Mouse (Mus musculus): Measurements from ENCODE around the gene Zfp865. TPM values are rescaled to one million over a fixed set of nuclear protein-coding genes. Genes with fewer than 3 reads are reported as not detected.
"Not testable (repeated sequence)": the region's sequence is repeated elsewhere in the genome, so short reads cannot be mapped to it uniquely, and the experiment has no call there.

The Zfp865 gene
- 10 to 100 TPM; 23.7 to 29.7 TPM for total RNA-seq (2021)
- 67.1 and 70.1 TPM in 2 replicates for polyA plus RNA-seq (2012; rRNA removed)
- long read RNA-seq, partial matches to known transcripts: 0 of 5 reads
- long read RNA-seq, other reads (novel, unspliced or antisense): 0 of 5 reads

DNA sequence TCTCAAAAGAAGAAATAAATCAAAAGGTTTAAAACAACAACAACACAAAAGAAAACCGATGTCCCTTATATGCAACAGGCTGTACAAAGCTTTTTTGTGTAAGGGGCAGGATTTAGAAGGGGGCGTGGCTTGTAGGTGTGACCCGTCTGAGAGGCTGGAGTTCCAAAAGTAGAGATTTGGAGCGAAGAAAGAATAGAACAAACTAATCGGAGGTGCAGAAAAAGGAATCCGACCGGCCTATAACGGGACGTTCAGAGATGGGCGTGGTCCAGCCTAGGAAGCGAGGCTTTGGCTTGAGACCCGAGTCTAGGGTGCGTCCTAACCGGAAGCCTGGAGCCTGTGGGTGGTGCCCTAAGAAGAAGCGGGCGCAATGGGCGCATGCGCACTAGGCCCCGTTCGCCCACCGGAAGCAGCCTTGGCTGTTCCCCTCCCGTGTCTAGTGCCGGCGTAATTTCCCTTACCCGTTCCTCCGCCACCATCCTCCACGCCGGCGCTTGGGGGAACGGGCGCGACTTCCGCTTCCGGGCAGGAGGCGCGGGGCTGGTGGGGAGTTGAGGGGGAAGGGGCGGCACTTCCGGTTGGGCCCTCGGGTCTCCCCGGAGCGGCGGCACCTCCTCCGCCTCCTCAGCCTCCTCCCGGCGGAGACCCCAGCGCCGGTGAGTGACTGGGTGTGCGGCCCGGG is at the start of gene Zfp865, which contains the start of gene Ccdc106:
Gene Zfp865, plus strand, starts transcription at position 377 of the 682 bp plus-strand sequence.
Gene Ccdc106, plus strand, starts transcription at position 554 of the 682 bp plus-strand sequence.
- peak; percentile 100 for DNase-seq

DNA sequence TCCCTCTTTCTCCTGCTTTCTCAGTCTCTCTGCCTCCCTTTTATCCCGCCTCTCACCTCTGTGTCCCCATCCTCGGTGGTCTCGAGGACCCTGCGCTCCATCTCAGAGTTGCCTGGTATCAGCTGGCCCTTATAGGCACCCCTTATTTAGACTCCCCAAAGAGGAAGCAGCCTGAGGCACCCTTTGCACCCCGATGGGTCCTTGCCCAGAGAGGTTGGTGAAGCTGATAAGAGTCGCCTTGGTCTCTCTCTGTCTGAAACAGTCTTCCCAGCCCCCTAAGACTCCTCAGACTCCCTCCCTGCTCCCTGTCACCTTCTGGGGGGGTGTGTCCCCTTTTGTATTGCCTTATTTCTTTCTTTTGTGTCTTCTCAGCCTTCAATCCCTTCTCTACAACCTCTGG is 49.1 kb upstream of the Zfp865 start, which contains the start of gene Sbk3:
Gene Sbk3, minus strand, starts transcription at position 101 of the 400 bp plus-strand sequence.
- DNase-seq: no peak

DNA sequence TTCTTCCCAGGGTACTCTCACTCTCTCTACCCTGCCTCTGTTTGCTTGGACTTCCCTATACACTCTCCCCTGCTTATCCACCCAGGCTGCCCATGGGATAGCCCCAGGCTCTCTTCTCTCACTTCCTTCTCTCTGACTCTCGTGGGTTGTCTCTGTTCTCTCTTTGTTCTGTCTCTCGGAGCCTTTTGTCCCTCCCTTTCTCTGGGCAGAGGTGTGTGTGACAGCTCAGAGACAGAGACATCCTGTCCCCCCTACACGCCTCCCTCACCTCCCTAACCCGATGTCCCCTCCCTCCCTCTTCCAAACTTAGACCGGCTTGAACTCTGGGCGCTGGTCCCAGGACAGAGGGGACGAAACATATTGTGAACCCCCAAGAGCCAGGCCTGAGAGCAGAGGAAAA is 48.5 kb upstream of the Zfp865 start:
- DNase-seq: no peak

DNA sequence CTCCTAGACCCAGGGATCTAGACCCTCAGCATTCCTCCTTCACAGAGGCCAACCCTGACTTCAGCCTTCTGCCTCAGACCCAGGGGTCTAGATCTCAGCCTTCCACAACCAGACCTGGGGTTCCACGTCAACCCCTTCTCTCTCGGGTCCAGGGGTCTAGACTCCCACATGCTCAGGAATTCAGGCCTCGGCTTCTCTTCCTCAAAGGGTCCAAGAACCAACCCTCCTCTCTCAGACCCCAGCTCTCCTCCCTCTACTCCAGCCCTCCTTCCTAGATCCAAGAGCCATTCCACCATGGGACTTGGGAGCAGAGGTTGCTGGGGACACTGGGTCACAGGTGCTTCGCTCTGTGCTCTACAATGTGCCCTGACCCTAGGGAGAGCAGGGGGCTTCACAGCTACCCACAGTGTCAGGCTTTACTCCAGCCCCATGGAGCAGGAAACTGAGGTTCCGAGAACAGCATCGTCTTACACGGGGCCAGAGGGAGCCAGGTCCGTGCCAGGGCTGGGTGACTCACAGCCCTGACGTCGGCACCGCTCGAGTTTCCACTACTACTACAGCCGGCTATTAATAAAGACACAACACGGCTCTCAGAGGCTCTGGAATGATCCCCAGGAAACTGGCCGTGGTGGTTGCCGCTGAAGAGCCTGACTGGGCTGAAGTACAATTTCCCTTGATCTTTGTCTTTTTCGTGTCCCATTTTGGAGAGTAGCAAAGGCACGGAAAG is 47.7 kb upstream of the Zfp865 start:
- peak; percentile 88 for DNase-seq

DNA sequence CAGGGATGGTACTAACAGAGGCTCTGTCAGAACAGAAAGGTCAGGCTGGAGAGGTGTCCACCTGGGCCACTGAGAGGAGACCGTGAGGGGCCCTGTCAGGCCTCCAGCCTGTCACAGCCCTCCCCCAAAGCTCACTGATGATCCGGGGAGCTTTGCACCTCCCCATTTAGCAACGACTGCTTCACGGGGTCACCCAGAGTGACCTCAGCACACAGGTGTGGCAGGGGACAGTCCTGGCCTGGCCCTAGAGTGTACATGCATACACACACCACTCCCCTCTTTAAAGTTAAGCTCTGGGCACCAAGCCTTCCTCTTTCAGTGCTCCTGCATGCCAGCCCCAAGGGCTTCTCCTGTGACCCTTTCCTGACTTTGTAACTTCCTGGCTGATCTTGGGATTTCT is 44.7 kb upstream of the Zfp865 start:
- no peak for DNase-seq

DNA sequence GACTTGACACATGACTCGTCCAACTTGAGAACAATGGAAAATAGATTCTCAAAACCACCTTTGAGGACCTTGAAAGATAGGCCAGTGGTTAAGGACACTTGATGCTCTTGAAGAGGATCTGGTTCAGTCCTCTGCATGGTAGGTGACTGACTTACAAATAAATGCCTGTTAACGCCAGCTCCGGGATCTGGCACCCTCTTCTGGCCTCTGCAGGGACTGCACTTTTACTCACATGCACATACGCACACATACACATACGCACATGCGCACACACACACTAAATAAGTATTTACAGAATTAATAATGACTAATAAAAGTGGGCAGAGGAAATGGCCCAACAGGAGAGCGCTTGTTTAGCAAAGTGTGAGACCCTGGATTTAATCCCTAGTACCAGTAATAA is 43.3 kb upstream of the Zfp865 start:
- DNase-seq: no peak

DNA sequence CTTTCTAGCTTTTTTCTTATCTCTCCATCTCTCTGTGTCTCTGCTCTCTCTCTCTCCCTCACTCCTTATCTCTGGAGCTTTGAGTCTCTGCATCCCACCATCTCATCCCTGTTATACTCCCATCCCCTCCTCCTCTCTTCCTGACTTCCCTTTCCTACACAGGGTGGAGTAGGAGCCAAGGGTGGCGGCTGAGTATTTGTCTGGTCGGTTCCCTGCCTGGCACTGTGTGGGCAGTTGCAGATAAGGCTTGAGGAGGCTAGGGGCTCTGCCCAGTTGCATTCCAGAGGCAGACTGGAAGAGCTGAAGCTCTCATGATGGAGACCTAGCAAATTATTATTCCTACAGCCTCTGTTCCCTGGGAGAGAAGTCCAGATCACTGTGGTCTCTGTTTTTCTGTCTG is 31.9 kb upstream of the Zfp865 start:
- DNase-seq: no peak

DNA sequence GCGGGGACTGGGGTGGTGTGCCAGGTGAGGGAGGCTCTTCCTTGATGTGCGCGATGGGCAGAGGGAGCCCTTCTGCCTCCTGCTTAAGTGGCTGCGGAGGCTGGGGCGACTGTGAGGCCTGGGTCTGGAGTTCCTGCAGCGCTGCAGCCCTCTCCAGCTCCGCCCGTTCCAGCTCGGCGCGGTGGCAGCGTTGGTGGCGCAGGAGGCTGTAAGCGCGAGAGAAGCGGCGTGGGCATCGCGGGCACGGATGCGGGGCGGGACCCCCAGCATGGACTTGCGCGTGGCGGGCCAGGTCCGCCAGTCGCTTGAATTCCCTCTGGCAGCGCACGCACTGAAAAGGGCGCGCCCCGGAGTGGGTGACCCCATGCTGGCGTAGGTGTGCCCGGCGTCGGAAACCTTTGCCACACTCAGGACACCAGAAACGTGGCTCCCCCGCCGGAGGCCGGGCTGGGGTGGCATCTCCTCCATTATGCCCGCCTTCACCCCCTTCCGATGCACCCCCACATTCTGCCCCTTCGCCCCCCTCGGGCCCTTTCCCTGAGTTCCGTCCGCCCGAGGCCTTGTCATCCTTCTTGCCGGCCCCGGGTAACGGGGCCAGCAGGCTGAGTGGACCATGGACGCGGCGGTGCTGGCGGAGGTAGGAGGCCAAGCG is 26.7 kb upstream of the Zfp865 start:
- no peak for DNase-seq

DNA sequence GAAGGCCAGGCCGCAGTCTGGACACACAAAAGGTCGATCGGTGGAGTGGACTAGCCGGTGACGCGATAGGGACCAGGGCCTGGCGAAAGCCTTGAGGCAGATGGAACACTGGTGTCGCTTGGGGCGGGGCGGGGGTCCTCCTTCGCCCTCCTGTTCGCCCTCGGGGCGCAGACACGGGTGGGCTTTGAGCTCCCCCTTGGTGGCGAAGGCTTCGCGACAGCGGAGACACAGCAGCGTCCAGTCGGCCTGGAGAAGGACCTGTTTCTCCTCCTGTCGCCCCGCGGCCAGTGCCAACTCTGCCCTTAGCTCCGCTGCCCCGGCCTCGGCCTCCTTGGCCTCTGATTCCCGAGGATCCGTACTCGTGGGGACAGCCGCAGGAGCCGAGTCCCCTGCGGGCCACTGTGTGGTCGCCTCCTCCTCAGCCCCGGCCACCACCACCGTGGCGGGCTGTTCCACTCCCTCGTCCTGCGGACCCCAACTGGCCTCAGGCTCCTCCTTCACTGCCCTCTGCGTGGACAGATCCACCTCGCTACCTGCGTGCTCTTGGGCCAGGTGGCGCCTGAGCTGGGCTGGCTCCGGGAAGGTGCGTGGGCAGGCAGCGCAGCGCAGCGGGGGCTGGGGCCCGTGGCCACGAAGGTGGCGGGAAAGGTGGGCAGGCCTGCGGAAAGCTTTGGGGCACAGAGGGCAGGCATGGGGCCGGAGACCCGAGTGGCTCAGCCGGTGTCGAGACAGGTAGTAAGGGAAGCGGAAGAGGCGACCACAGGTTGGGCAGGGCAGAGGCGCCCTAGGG is 26.0 kb upstream of the Zfp865 start:
- no peak for DNase-seq

DNA sequence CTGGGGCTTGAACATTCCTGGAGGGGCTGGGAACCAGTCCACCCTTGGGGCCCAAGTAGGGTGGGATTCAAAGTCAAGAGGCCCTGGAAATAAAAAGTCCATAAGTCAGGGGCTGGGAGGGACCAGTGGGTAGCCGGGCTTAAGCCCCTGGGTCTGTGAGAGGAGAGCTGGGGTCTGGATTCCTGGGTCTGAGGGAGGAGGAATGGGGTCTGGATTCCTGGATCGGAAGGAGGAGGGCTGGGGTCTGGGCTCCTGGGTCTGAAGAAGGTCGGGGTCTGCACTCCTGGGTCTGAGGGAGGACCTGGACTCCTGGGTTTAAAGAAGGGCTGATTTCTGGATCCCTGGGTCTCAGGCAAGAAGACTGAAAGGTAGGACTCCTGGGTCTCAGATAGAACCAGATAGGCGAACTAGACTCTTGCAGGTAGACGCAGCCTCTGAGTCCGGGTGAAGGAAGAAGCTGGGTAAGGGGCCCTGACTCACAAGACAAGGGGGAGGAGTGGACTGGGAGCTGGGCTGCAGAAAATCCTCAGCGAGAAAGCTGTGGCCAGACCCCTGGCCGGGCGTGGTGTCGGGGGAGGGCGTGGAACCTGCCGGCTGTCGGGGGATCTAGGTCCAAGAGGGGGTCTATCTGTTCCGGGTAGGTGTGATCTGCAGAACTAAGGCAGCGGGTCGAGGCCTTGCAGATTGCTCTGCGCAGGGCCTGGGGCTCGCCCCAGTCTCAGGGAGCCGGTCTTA is 24.7 kb upstream of the Zfp865 start:
- no peak for DNase-seq

DNA sequence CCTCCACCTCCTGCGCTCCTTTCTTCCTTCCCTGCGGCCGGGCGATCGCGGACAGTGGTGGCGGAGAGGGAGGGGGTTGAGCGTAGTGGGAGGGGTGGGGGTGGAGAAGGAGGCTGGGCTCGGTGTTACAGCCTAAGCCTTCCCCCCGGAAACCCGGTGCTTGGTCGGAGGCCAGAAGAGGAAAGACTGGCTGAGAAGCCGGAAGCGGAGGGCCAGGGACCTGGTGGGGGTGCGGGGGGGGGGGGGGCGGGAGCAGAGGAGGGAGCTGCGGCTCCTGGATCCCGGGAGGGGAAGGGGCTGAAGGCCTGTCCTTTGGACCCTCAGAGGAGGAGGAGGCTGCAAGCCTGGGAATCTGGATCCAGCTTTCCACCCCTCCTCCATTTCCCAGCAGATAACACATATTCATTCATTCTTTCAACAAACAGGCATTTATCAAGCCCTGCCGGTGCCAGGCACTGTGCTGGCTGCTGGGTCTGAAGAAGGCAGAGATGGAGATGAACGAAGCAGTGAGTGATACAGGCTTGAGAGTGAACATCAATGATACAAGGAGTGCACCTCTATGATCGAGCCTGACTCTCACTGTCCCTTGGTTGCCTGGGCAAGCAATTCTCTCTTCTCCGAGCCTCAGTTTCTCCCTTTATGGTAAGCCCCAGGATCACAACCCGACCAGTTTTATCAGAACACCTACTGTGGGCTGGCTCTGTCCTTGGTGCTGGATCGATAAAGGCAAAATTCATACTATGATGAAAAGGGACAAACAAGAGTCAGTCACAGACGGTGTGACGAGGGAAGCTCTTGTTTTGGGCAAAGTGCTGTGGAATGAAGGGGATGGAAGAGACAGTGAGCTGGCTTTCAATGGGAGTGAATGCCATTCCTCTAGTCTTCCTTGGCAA is 23.9 kb upstream of the Zfp865 start, which contains the start of gene Zfp579:
Gene Zfp579, minus strand, starts transcription at position 156 of the 893 bp plus-strand sequence.
- DNase-seq: peak; percentile 96

DNA sequence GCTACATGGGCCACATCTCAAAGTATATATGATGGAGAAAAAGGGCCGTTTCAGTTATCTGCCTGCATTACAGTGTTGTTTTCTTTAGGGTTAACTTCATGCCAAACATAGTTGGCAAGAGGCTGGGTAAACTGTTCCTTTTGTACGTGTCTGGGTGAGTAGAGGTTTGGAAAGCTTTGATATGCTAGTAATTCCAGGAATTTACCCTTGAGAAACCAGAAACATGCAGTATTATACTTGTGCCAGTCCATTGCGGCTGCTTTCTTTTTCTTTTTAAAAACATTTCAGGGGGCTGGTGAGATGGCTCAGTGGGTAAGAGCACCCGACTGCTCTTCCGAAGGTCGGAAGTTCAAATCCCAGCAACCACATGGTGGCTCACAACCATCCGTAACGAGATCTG is 23.2 kb upstream of the Zfp865 start:
- no peak for DNase-seq

DNA sequence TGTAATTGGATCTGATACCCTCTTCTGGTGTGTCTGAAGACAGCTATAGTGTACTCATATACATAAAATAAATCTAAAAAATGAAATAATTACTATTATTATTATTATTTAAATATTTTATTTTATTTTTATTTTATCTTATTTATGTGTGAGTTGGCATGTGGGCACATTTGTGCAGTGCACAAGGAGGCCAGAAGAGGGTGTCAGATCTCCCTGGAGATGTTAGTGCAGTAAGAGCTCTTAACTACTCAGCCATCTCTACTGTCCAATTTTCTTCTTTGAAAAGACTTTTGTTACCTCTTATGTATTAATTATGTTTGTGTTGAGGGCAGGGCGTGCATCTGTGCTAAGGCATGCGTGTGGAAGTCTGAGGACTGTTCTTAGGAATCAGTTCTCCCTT is 20.3 kb upstream of the Zfp865 start:
- no peak for DNase-seq

DNA sequence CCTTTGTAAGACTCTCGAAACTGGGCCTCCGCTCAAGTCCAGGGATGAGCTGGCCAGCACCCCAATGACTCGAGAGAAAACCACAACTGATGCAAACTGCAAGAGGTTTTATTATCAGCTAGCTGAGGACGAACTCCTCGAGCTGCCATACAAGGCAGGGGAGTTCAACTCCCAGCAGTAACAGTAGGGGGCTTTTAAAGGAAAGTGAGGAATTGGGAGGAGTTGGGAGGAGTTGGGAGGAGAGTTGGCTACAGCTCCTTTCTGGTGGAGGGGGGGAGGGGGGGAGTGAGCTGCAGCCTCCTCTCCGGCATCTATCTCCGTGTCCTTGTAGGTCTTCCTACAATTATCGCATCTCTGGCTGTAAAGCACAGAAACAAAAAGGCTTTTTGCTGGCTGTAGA is 17.3 kb upstream of the Zfp865 start:
- not testable (repeated sequence) for DNase-seq

DNA sequence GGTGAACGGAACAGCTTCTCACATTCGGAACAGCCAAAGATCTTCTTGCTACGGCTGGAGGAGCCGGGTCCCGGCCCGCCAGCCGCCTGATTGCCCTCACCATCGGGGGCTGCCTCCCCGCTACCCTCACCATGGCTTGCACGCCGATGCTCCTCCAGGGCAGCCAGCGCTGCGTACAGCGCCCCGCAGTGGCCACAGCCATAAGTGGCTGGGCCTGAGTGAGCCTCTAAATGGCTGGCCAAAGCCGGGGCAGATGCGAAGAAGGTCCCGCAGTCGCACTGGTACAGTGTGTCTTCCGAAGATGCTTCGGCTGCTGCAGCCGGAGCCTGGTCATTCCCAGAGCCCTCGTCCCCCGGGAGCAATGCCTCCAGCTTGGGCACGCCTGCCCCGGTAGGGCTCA is 11.9 kb upstream of the Zfp865 start:
- no peak for DNase-seq

DNA sequence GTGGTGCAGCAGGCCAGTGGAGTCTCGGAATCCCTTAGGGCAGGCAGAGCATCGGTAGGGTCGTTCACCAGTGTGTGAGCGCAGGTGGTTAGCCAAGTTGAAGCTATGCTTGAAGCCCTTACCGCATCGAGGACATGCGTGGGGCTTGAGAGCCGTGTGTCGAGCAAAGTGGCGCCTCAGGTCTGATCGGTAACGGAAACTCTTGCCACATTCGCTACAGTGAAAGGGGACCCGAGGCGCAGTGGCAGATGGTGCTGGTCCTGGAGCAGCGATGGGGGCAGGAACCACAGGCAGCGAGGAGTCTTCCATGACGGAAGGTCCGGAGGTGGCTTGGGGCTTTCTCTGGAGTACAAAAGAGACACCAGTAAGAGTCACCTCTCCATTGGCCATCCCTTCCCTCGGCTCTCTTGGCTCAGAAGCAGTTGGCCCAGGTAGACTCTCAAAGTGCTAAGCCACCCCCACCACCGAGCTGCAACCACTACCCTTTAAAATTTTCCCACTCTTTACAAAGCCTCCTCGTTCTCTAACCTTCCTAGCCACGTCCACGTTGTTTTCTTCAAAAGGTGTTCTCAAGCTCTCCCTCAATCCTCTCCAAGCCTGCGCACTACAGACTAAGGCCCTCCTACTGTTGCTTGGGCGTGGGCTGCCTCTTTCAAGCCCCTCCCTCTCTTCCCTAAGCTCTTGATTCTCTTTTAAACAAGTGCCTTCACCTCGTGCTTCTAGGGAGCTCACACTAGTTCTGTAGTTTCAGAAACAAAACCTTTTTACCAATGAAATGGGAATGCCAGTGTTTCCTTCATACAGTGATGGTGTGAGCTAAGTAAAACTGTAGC is 7.3 kb upstream of the Zfp865 start:
- DNase-seq: no peak

DNA sequence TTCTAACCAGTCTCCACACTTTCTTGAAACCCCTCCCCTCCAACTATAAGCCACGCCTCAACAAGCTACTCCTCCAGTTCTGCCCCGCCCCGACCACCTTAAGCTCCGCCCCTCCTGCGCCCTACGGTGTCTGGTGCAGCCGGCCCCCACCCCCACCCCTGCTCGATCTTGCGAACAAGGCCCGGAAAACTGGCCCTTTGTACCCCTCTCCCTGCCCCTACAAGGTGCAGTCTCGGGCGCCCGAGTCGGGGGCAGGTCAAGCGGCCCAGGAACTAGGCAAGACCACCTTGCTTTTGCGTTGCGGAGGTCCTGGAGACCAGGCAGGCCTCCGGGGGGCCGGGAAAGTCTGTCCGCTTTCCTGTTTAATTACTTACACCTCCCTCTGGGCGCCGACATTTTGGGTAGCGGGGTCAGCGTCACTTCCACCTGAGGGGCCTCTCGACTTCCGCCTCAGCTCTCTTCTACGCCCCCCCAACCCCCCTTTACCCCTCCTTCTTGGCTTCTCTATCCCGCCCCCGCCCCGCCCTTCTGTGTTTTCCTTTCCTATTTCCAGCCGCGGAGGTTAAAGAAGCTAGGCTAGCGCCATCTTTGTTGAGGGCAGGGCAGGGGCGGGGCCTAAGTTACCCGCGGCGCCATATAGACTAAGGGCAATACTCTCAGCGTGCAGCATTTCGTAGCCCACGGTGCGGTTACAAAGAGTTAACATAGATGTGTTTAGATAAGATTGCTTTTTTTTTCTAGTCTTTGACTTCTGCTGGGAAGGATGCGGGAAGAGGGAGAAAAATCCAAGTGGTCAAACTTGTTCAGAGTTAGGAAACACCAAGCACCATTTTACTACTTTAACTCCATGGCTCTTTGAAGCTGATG is 5.7 kb upstream of the Zfp865 start, which contains the start of the genes Zfp524 and Fiz1:
Gene Zfp524, plus strand, starts transcription at position 165 of the 867 bp plus-strand sequence.
Gene Fiz1, minus strand, starts transcription at position 447 of the 867 bp plus-strand sequence.
- peak; percentile 98 for DNase-seq
